Mouse (Mus musculus): ENCODE results near the gene Spon2.

The Spon2 gene

DNA sequence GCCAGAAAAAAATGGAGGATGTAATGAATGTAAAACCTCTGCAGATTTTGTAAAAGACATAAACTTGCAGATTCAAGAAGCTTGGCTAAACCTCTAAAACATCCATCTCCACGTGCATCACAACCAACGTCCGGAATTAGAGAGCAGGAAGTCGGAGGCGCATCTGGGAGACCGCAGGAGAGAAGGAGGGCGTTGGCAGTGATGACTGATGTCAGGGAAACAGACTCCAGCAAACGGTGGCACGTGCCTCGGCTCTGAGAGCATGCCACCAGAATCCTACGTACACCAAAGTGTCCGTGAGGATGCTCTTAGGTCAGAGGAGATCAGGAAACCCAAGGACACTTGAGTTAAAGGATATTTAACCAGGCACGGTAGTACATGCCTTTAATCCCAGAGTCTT, 16.6 kb downstream of the Spon2 start:
- no peak overlapping the region for H3K4me3 ChIP-seq (replicated peaks; ENCODE audit: low read length)
- no peaks in the 10 kb centered on the region for H3K9me3 ChIP-seq (ENCODE audit: low read length)
- H3K27me3 ChIP-seq (ENCODE audit: insufficient read depth, low read length): peaks cover 36% of the 10 kb centered on the region
- H3K36me3 ChIP-seq (ENCODE audit: insufficient read depth, low read length): no peaks in the 10 kb centered on the region
- TF ChIP-seq NANOG (IDR thresholded peaks at IDR 0.05; ENCODE audit: borderline replicate concordance, low read length) (no peak), POU5F1 (IDR thresholded peaks at IDR 0.05; ENCODE audit: borderline replicate concordance, low read length) (no peak), CTCF (conservative IDR thresholded peaks at IDR 0.05; ENCODE audit: low read length) (no peak)
- H3K4me1 ChIP-seq (replicated peaks; ENCODE audit: low read depth, low read length): no peaks in the 10 kb centered on the region

- H3K4me3 ChIP-seq (replicated peaks; ENCODE audit: low read length): no peak overlapping the region
- TF ChIP-seq POU5F1 (IDR thresholded peaks at IDR 0.05; ENCODE audit: borderline replicate concordance, low read length) (no peak), CTCF (conservative IDR thresholded peaks at IDR 0.05; ENCODE audit: low read length) (no peak), NANOG (IDR thresholded peaks at IDR 0.05; ENCODE audit: borderline replicate concordance, low read length) (no peak)
- H3K4me1 ChIP-seq (replicated peaks; ENCODE audit: low read depth, low read length): no peaks in the 10 kb centered on the region
- 0 out of 2 replicates have a peak, but pooled peaks cover 5% of the 10 kb centered on the region for H3K9me3 ChIP-seq (ENCODE audit: low read length)
- peaks cover 30% of the 10 kb centered on the region for H3K27me3 ChIP-seq (ENCODE audit: insufficient read depth, low read length)
- H3K36me3 ChIP-seq (ENCODE audit: insufficient read depth, low read length): no peaks in the 10 kb centered on the region
These were observed 18.2 kb downstream of the Spon2 start for GRCm38 (mm10) chr5:33200071-33200470.

DNA sequence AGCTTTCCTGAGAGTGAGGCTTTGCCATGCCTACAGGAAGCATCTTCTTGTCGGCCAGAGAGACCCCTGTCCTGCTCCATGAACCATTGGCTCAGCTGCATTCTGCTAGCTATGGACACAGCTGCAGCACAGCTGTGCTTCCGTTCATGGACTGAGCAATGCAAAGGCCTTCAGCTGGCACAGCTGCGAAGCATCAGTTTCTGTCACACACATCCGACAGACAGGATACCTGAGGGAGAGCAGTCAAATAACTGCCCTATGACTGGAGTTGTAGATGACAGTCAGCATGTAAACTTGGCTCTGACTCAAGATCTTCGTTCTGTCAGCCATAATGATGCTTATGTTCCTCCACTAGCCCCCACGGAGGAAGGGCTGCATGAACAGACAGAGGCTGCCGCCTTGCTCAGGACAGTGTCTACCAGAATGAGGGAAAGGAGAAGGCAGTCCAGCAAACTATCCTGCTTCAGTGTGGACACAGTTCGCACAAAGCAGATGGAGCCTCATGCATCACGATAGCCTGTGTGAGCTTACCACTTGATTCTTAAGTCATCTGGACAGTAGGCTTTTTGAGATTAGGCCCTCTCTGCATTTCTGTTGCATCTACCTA, 22.9 kb downstream of the Spon2 start:
- H3K9me3 ChIP-seq (ENCODE audit: low read length): 0 out of 2 replicates have a peak, but pooled peaks cover 5% of the 10 kb centered on the region
- H3K27me3 ChIP-seq (ENCODE audit: insufficient read depth, low read length): peaks cover 15% of the 10 kb centered on the region; the same call in 1 of the 2 replicates
- TF ChIP-seq NANOG (IDR thresholded peaks at IDR 0.05; ENCODE audit: borderline replicate concordance, low read length) (no peak), POU5F1 (IDR thresholded peaks at IDR 0.05; ENCODE audit: borderline replicate concordance, low read length) (no peak), CTCF (conservative IDR thresholded peaks at IDR 0.05; ENCODE audit: low read length) (no peak)
- H3K4me1 ChIP-seq (replicated peaks; ENCODE audit: low read depth, low read length): no peaks in the 10 kb centered on the region
- H3K36me3 ChIP-seq (ENCODE audit: insufficient read depth, low read length): no peaks in the 10 kb centered on the region
- H3K4me3 ChIP-seq (replicated peaks; ENCODE audit: low read length): no peak overlapping the region

- no peaks in the 10 kb centered on the region for H3K36me3 ChIP-seq (ENCODE audit: insufficient read depth, low read length)
- peaks cover 11% of the 10 kb centered on the region; the same call in 1 of the 2 replicates for H3K27me3 ChIP-seq (ENCODE audit: insufficient read depth, low read length)
- no peak overlapping the region for H3K4me3 ChIP-seq (replicated peaks; ENCODE audit: low read length)
- H3K4me1 ChIP-seq (replicated peaks; ENCODE audit: low read depth, low read length): no peaks in the 10 kb centered on the region
- 0 out of 2 replicates have a peak, but pooled peaks cover 5% of the 10 kb centered on the region for H3K9me3 ChIP-seq (ENCODE audit: low read length)
- TF ChIP-seq CTCF (conservative IDR thresholded peaks at IDR 0.05; ENCODE audit: low read length) (no peak), POU5F1 (IDR thresholded peaks at IDR 0.05; ENCODE audit: borderline replicate concordance, low read length) (no peak), NANOG (IDR thresholded peaks at IDR 0.05; ENCODE audit: borderline replicate concordance, low read length) (no peak)
These were observed 24.7 kb downstream of the Spon2 start for GRCm38 (mm10) chr5:33193567-33193966.
